7 mouse cellular contexts compared by ENCODE assay signal in the genomic region with DNA sequence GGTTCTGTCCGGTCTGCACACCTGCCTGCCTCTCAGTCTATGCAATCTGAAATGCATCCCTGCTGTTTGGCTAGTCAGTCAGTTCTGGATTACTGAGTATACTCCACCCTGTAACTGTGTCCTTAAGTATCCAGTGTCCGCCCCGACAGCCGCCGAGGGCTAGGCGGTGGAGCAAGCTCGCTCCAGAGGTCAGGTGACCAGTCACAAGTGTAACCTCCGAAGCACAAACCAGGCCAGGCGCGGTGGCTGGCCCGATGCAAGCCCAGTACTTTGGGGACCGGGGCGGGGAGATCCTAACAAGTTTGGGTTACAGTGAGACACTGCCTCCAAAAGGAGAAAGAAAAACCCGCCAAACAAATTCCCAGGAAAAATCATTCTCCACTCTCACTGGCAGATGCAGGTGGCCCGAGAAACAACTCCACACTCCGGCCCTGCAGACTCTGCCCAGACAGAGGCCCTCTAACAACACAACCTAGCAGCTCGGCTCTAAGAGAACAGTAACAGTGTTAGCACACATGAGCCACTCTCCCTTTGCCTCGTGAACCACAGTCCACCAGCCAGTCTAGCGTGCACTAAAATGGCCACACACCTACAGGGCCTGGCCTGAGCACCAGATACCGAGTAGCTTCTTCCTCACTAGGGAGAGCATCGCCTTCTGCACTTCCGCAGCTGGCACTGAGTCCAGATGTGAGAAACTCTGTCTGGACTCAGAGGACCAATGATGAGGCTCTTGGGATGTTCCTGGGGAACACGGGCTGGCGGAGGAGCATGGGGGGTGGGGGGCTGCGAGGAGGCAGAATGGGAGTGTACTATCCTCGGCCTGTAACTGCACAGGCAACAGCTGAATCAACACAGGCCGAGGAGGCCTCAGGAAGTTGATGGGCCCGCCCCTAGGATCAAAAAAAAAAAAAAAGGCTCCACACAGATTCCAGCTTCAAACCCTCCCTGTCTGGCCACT. TPM values are rescaled to one million over a fixed set of nuclear protein-coding genes. Genes with fewer than 3 reads are reported as not detected.
A peak's percentile ranks its signal among the peaks of the same experiment; 100 is the strongest.
DNase-seq lines count a peak whose midpoint lies in the region; ATAC-seq and TF ChIP-seq lines count a peak whose summit lies in the region.

No protein-coding gene starts in this region.

- no peak for TF ChIP-seq RAD21 in MEL (IDR thresholded peaks at IDR 0.05; ENCODE audit: low read depth, low read length)

- H3K27me3 ChIP-seq in MEL (ENCODE audit: control insufficient read depth in 1 of 2, insufficient read depth in 2 of 2, low read length in 2 of 2) = no peaks in the 10 kb centered on the region
- no peaks in the 10 kb centered on the region for H3K27me3 ChIP-seq in heart, adult 2 months (ENCODE audit: control insufficient read depth, insufficient read depth, low read length)
- H3K27me3 ChIP-seq in kidney, adult 2 months (replicated peaks; ENCODE audit: control insufficient read depth, insufficient read depth, low read length) = no peaks in the 10 kb centered on the region
- no peaks in the 10 kb centered on the region for H3K27me3 ChIP-seq in lung, embryonic 15.5 days

- intact Hi-C loops in heart, adult 2 months (cut with DNase I) = loop anchor here (1.0 kb wide), 1 partner anchor 26 kb away; a partner anchor contains a TSS

- no peaks in the 10 kb centered on the region for H3K9me3 ChIP-seq in MEL (replicated peaks; ENCODE audit: insufficient read depth, low read length)
- no peaks in the 10 kb centered on the region for H3K9me3 ChIP-seq in lung, embryonic 15.5 days

- H3K4me1 ChIP-seq in MEL (ENCODE audit: control insufficient read depth in 1 of 2, insufficient read depth in 2 of 2, low read length in 2 of 2) = no peaks in the 10 kb centered on the region
- H3K4me1 ChIP-seq in bone marrow macrophage, adult 2 months (ENCODE audit: control insufficient read depth, insufficient read depth, low read length) = peaks cover 44% of the 10 kb centered on the region
- peaks cover 37% of the 10 kb centered on the region for H3K4me1 ChIP-seq in heart, adult 2 months (ENCODE audit: control insufficient read depth, insufficient read depth, low read length)
- peaks cover 50% of the 10 kb centered on the region for H3K4me1 ChIP-seq in kidney, adult 2 months (ENCODE audit: control insufficient read depth, insufficient read depth, low read length)
- H3K4me1 ChIP-seq in lung, embryonic 15.5 days = peaks cover 80% of the 10 kb centered on the region

- 34% methylated on average over 28 of the region's 28 CpGs for WGBS in heart, adult 2 months
- 17% methylated on average over 28 of the region's 28 CpGs for WGBS in kidney, adult 2 months
- WGBS in lung, embryonic 15.5 days = 30% methylated on average over 28 of the region's 28 CpGs

- H3K36me3 ChIP-seq in MEL (ENCODE audit: control insufficient read depth in 1 of 2, insufficient read depth in 2 of 2, low read length in 2 of 2) = no peaks in the 10 kb centered on the region
- H3K36me3 ChIP-seq in heart, adult 2 months (ENCODE audit: control insufficient read depth, insufficient read depth, low read length) = no peaks in the 10 kb centered on the region; the same call in 1 of the 2 replicates
- no peaks in the 10 kb centered on the region for H3K36me3 ChIP-seq in kidney, adult 2 months (ENCODE audit: control insufficient read depth, insufficient read depth, low read length)
- no peaks in the 10 kb centered on the region for H3K36me3 ChIP-seq in lung, embryonic 15.5 days

- DNase-seq in MEL (ENCODE audit: low read depth, low spot score) = no peak
- peak; percentile 74 to 84 for DNase-seq in heart, adult 2 months
- peak; percentile 93 for DNase-seq in kidney, adult 2 months
- peak; percentile 57 for DNase-seq in testis, postnatal 14 days (ENCODE audit: low spot score)
- DNase-seq in left cerebral cortex, adult 11 months (ENCODE audit: low spot score) = no peak

- no peak for TF ChIP-seq CTCF in MEL (IDR thresholded peaks at IDR 0.05 in 2 of 3, conservative IDR thresholded peaks at IDR 0.05 in 1 of 3; ENCODE audit: control insufficient read depth in 1 of 3, insufficient read depth in 1 of 3, low read depth in 2 of 3, low read length in 3 of 3, poor library complexity in 1 of 3, severe bottlenecking in 1 of 3)
- no peak for TF ChIP-seq CTCF in bone marrow macrophage, adult 2 months (IDR thresholded peaks at IDR 0.05; ENCODE audit: low read depth, low read length)
- no peak for TF ChIP-seq CTCF in heart, adult 2 months (IDR thresholded peaks at IDR 0.05)
- TF ChIP-seq CTCF in kidney, adult 2 months (conservative IDR thresholded peaks at IDR 0.05; ENCODE audit: insufficient read depth, insufficient read length, low read depth, low read length) = no peak

- peak; percentile 74 for ATAC-seq in lung, embryonic 15.5 days (ENCODE audit: borderline replicate concordance, extremely low read depth, low FRiP score, low TSS enrichment)

- no peak overlapping the region for H3K27ac ChIP-seq in MEL (ENCODE audit: control insufficient read depth, low read depth, low read length)
- H3K27ac ChIP-seq in bone marrow macrophage, adult 2 months (ENCODE audit: insufficient read depth, low read depth, low read length) = peak overlapping the region; percentile 54
- H3K27ac ChIP-seq in heart, adult 2 months = peak overlapping the region; percentile 84
- peak overlapping the region; percentile 90 for H3K27ac ChIP-seq in kidney, adult 2 months (ENCODE audit: insufficient read depth, low read depth, low read length)
- peak overlapping the region; percentile 86 for H3K27ac ChIP-seq in lung, embryonic 15.5 days

- no peaks in the 10 kb centered on the region for H3K79me2 ChIP-seq in MEL (ENCODE audit: control insufficient read depth, insufficient read depth, low read length, poor library complexity)
- H3K79me2 ChIP-seq in heart, adult 2 months (replicated peaks; ENCODE audit: control insufficient read depth, insufficient read depth, low read length) = no peaks in the 10 kb centered on the region

- H3K9ac ChIP-seq in MEL (ENCODE audit: control insufficient read depth, low read depth, low read length, poor library complexity, severe bottlenecking) = no peak overlapping the region
- H3K9ac ChIP-seq in heart, adult 2 months (ENCODE audit: low read depth, low read length) = peak overlapping the region; percentile 13; the same call in 1 of the 2 replicates
- H3K9ac ChIP-seq in lung, embryonic 15.5 days = no peak overlapping the region

- no peak for TF ChIP-seq EP300 in MEL (IDR thresholded peaks at IDR 0.05; ENCODE audit: low read depth in 1 of 2, low read length in 2 of 2)
- 0 out of 2 replicates have a peak, but pooled peaks have one; percentile 42 for TF ChIP-seq EP300 in heart, adult 2 months (IDR thresholded peaks at IDR 0.05; ENCODE audit: insufficient read depth, low read depth, low read length)

- no peak for TF ChIP-seq POLR2A in MEL (IDR thresholded peaks at IDR 0.05; ENCODE audit: control insufficient read depth in 1 of 2, insufficient read depth in 1 of 2, low read depth in 1 of 2, low read length in 2 of 2, poor library complexity in 1 of 2)
- TF ChIP-seq POLR2A in bone marrow macrophage, adult 2 months (IDR thresholded peaks at IDR 0.05; ENCODE audit: borderline replicate concordance, low read depth, low read length) = no peak
- 0 out of 2 replicates have a peak, but pooled peaks have one; percentile 1 for TF ChIP-seq POLR2A in heart, adult 2 months (IDR thresholded peaks at IDR 0.05; ENCODE audit: insufficient read depth, low read depth, low read length)
- TF ChIP-seq POLR2A in kidney, adult 2 months (IDR thresholded peaks at IDR 0.05; ENCODE audit: low read depth, low read length) = no peak

- no peak overlapping the region for H3K4me3 ChIP-seq in MEL (ENCODE audit: control insufficient read depth in 1 of 2, insufficient read depth in 1 of 2, low read depth in 2 of 2, low read length in 2 of 2)
- no peak overlapping the region for H3K4me3 ChIP-seq in bone marrow macrophage, adult 2 months (ENCODE audit: insufficient read depth, low read length)
- H3K4me3 ChIP-seq in heart, adult 2 months = no peak overlapping the region
- no peak overlapping the region for H3K4me3 ChIP-seq in kidney, adult 2 months (ENCODE audit: insufficient read depth, low read depth, low read length)
- no peak overlapping the region for H3K4me3 ChIP-seq in lung, embryonic 15.5 days

- peak overlapping the region; percentile 25; the same call in 1 of the 2 replicates for H3K4me2 ChIP-seq in lung, embryonic 15.5 days

RNA-seq across cellular contexts. Expression of a gene that starts 25.2 kb away (rescaled TPM):
- total RNA-seq in MEL (2012; rRNA removed) = 11.0 and 11.3 TPM in 2 replicates
- polyA plus RNA-seq in MEL (2012; ENCODE audit: insufficient read depth in 1 of 2, insufficient read length in 2 of 2, low read depth in 1 of 2, low replicate concordance in 2 of 2, missing spikeins in 1 of 2) = 10 to 100 TPM in 1 of 2 experiments, not detected in 1; 43.2 TPM
- 104 and 121 TPM in 2 replicates for polyA plus RNA-seq in bone marrow macrophage, adult 2 months (2012; ENCODE audit: insufficient read depth, insufficient read length, missing spikeins)
- total RNA-seq in heart, adult 2 months (2021) = 10 to 100 TPM; 30.7 to 35.1 TPM
- 53.7 and 59.7 TPM in 2 replicates for polyA plus RNA-seq in heart, adult 2 months (2012; rRNA removed)
- 200 and 216 TPM in 2 replicates for polyA plus RNA-seq in kidney, adult 2 months (2012; rRNA removed)
- polyA plus RNA-seq in lung, embryonic 15.5 days (2015; fragmentation: Nextera tagmentation; extraction: Ambion mirVana) = 18.6 and 20.3 TPM in 2 replicates

RNA-seq across cellular contexts. Expression of a gene that starts 25.6 kb away (rescaled TPM):
- total RNA-seq in MEL (2012; rRNA removed) = 0.62 and 1.1 TPM in 2 replicates
- 1 to 10 TPM in 1 of 2 experiments, not detected in 1; 2.2 TPM for polyA plus RNA-seq in MEL (2012; ENCODE audit: insufficient read depth in 1 of 2, insufficient read length in 2 of 2, low read depth in 1 of 2, low replicate concordance in 2 of 2, missing spikeins in 1 of 2)
- 1.2 TPM in 1 of 2 replicates, not detected in the other for polyA plus RNA-seq in bone marrow macrophage, adult 2 months (2012; ENCODE audit: insufficient read depth, insufficient read length, missing spikeins)
- not detected for total RNA-seq in heart, adult 2 months (2021)
- 0.14 and 0.20 TPM in 2 replicates for polyA plus RNA-seq in heart, adult 2 months (2012; rRNA removed)
- 2.1 and 2.5 TPM in 2 replicates for polyA plus RNA-seq in kidney, adult 2 months (2012; rRNA removed)
- polyA plus RNA-seq in lung, embryonic 15.5 days (2015; fragmentation: Nextera tagmentation; extraction: Ambion mirVana) = 0.34 and 0.64 TPM in 2 replicates

RNA-seq across cellular contexts. Expression of a gene that starts 49.2 kb away (rescaled TPM):
- total RNA-seq in MEL (2012; rRNA removed) = 14.0 and 18.1 TPM in 2 replicates
- polyA plus RNA-seq in MEL (2012; ENCODE audit: insufficient read depth in 1 of 2, insufficient read length in 2 of 2, low read depth in 1 of 2, low replicate concordance in 2 of 2, missing spikeins in 1 of 2) = 10 to 100 TPM in 1 of 2 experiments, not detected in 1; 22.1 TPM
- 3.8 and 4.0 TPM in 2 replicates for polyA plus RNA-seq in bone marrow macrophage, adult 2 months (2012; ENCODE audit: insufficient read depth, insufficient read length, missing spikeins)
- 10 to 100 TPM; 14.2 to 16.0 TPM for total RNA-seq in heart, adult 2 months (2021)
- polyA plus RNA-seq in heart, adult 2 months (2012; rRNA removed) = 15.3 and 21.7 TPM in 2 replicates
- 25.2 and 32.1 TPM in 2 replicates for polyA plus RNA-seq in kidney, adult 2 months (2012; rRNA removed)
- polyA plus RNA-seq in lung, embryonic 15.5 days (2015; fragmentation: Nextera tagmentation; extraction: Ambion mirVana) = 11.1 and 11.6 TPM in 2 replicates

RNA-seq across cellular contexts. Expression of a gene that starts 49.3 kb away (rescaled TPM):
- 73.8 and 74.8 TPM in 2 replicates for total RNA-seq in MEL (2012; rRNA removed)
- polyA plus RNA-seq in MEL (2012; ENCODE audit: insufficient read depth in 1 of 2, insufficient read length in 2 of 2, low read depth in 1 of 2, low replicate concordance in 2 of 2, missing spikeins in 1 of 2) = 10 to 100 TPM in 1 of 2 experiments, not detected in 1; 99.9 TPM
- 20.3 and 20.4 TPM in 2 replicates for polyA plus RNA-seq in bone marrow macrophage, adult 2 months (2012; ENCODE audit: insufficient read depth, insufficient read length, missing spikeins)
- total RNA-seq in heart, adult 2 months (2021) = 10 to 100 TPM; 21.4 to 22.5 TPM
- polyA plus RNA-seq in heart, adult 2 months (2012; rRNA removed) = 16.2 and 18.2 TPM in 2 replicates
- polyA plus RNA-seq in kidney, adult 2 months (2012; rRNA removed) = 29.3 and 31.6 TPM in 2 replicates
- polyA plus RNA-seq in lung, embryonic 15.5 days (2015; fragmentation: Nextera tagmentation; extraction: Ambion mirVana) = 37.8 and 41.1 TPM in 2 replicates

RNA-seq across cellular contexts. Expression of a gene that starts 52.3 kb away (rescaled TPM):
- 2.3 and 2.7 TPM in 2 replicates for total RNA-seq in MEL (2012; rRNA removed)
- 1 to 10 TPM in 1 of 2 experiments, not detected in 1; 5.9 TPM for polyA plus RNA-seq in MEL (2012; ENCODE audit: insufficient read depth in 1 of 2, insufficient read length in 2 of 2, low read depth in 1 of 2, low replicate concordance in 2 of 2, missing spikeins in 1 of 2)
- polyA plus RNA-seq in bone marrow macrophage, adult 2 months (2012; ENCODE audit: insufficient read depth, insufficient read length, missing spikeins) = 73.1 and 79.4 TPM in 2 replicates
- total RNA-seq in heart, adult 2 months (2021) = 10 to 100 TPM; 10.0 to 12.2 TPM
- 13.2 and 16.5 TPM in 2 replicates for polyA plus RNA-seq in heart, adult 2 months (2012; rRNA removed)
- polyA plus RNA-seq in kidney, adult 2 months (2012; rRNA removed) = 23.0 and 25.8 TPM in 2 replicates
- 6.6 and 6.7 TPM in 2 replicates for polyA plus RNA-seq in lung, embryonic 15.5 days (2015; fragmentation: Nextera tagmentation; extraction: Ambion mirVana)

Comparison
In these comparisons a context has a peak if more than half of its experiments do, and no peak if none do; other contexts are left out.
1. DNase-seq: peak in heart, adult 2 months (2 of 2), kidney, adult 2 months (single experiment) and testis, postnatal 14 days (single experiment); none in MEL (single experiment) and left cerebral cortex, adult 11 months (single experiment).